Mouse (Mus musculus) hindbrain, embryonic 10.5 days (tissue): Measurements from ENCODE around the gene Ksr1. TPM values are rescaled to one million over a fixed set of nuclear protein-coding genes. Genes with fewer than 3 reads are reported as not detected.

ENCODE experiments used
- DNase-seq: peaks from one replicate; pipeline ENCODE4 v3.0.0-alpha.2; 2017; ENCODE audit warnings: low spot score
- H3K27ac ChIP-seq: fragments of 300-500 bp; sonication (generic); 2 replicates; pipeline ENCODE4 v1.5.1; 2016; ENCODE audit warnings: mild to moderate bottlenecking, moderate library complexity
- H3K27me3 ChIP-seq: fragments of 300-500 bp; sonication (generic); 2 replicates; pipeline ENCODE4 v1.6.1; 2016; ENCODE audit warnings: mild to moderate bottlenecking; ENCODE audit not compliant: poor library complexity, insufficient read depth, severe bottlenecking
- H3K36me3 ChIP-seq: fragments of 300-500 bp; sonication (generic); 2 replicates; pipeline ENCODE4 v1.6.1; 2016; ENCODE audit warnings: mild to moderate bottlenecking, moderate library complexity
- H3K4me1 ChIP-seq: fragments of 300-500 bp; sonication (generic); replicated peaks from 2 replicates; pipeline ENCODE4 v1.6.1; 2016; ENCODE audit warnings: mild to moderate bottlenecking
- H3K4me3 ChIP-seq: fragments of 300-500 bp; sonication (generic); 2 replicates; pipeline ENCODE4 v1.5.1; 2016; ENCODE audit warnings: mild to moderate bottlenecking, moderate library complexity
- H3K9me3 ChIP-seq: fragments of 300-500 bp; sonication (generic); 2 replicates; pipeline ENCODE4 v1.6.1; 2016; ENCODE audit warnings: mild to moderate bottlenecking, moderate library complexity
- WGBS: fragments of 180-500 bp; shearing (Covaris S2); methylation state at CpG from one replicate; pipeline ENCODE4 v1.1.7; 2016; 5-methylcytosine and 5-hydroxymethylcytosine counted together
- polyA plus RNA-seq: library from polyadenylated mRNA; unstranded; fragments of >200 nt; fragmentation: Nextera tagmentation; extraction: Ambion mirVana; gene quantifications from 2 replicates; pipeline ENCODE4 v1.2.1, GENCODE M21; 2016

Ksr1 gene
- polyA plus RNA-seq, 1 experiment from 2014 or later = 5.2 TPM

DNA sequence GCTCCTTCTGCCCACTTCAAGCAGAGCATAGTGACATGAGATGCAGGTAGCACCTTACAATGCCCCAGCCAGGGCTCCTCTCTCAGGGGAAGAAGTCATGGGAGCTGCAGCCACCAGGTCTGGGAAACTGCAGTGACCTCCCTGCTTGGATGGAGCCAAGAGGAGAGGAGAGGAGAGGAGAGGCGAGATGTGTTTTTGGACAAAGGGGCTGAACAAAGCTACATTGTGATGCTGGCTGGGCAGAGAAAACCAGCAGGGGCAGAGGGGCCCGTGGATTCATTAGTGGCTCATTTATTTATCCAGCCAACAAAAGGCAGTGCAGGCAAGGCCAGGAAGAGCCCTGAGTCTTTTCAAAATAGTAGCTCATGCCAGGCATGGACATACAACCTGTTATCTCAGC lies 50.5 kb downstream of the Ksr1 start:
- peak; percentile 56 for DNase-seq
- Histone ChIP-seq H3K4me1 (peaks cover 79% of the 10 kb centered on the region), H3K36me3 (no peaks in the 10 kb centered on the region), H3K4me3 (peak overlapping the region; percentile 11; the same call in 1 of the 2 replicates), H3K9me3 (no peaks in the 10 kb centered on the region), H3K27me3 (no peaks in the 10 kb centered on the region), H3K27ac (peak overlapping the region; percentile 87)
- 14% methylated on average over 2 of the region's 2 CpGs for WGBS

GRCm38 (mm10) chr11:79094727-79095126 lies 51.5 kb downstream of the Ksr1 start:
- no peaks in the 10 kb centered on the region for H3K27me3 ChIP-seq
- H3K36me3 ChIP-seq = no peaks in the 10 kb centered on the region
- H3K4me3 ChIP-seq = no peak overlapping the region
- peaks cover 75% of the 10 kb centered on the region for H3K4me1 ChIP-seq
- H3K9me3 ChIP-seq = no peaks in the 10 kb centered on the region
- 61% methylated on average over 5 of the region's 5 CpGs for WGBS
- no peak for DNase-seq
- H3K27ac ChIP-seq = peak overlapping the region; percentile 87

DNA sequence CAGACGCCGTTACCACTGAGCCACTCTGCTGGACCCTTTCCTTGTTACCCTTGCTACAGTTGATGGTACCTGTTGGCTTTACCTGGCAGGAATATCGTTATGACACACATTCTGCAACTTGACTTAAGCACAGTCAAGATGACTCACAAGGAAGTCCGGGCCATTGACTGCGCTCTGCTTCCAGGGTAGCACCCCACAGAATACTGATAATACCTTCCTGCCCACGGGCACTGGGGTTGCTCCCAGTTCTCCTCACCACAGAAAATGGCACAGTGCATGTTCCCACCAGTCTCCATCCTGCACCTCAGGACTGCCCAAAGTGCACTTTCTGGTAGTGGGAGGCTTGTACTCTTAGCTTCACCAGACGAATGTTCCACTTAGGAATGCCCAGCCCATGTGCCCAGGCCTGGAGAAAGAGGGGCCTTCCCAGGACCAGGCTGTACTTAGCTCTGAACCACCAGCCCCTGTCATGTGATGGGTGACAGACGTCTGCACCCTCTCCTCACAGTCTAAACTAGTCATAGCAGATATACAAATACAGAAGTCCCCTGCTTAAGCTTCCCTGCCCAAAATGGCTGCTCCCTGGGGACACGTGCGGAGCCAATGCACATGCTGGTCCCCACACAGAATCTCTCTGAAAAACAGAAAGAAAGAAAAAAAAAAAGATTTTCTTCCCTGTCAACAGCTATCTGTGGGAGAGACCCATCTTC lies 52.1 kb downstream of the Ksr1 start:
- Histone ChIP-seq H3K9me3 (no peaks in the 10 kb centered on the region), H3K4me1 (peaks cover 75% of the 10 kb centered on the region), H3K4me3 (no peak overlapping the region), H3K36me3 (no peaks in the 10 kb centered on the region), H3K27ac (peak overlapping the region; percentile 87), H3K27me3 (no peaks in the 10 kb centered on the region)
- WGBS = 87% methylated on average over 10 of the region's 10 CpGs
- no peak for DNase-seq

GRCm38 (mm10) chr11:79093386-79093906 lies 52.8 kb downstream of the Ksr1 start:
- Histone ChIP-seq H3K27me3 (no peaks in the 10 kb centered on the region), H3K9me3 (no peaks in the 10 kb centered on the region), H3K36me3 (no peaks in the 10 kb centered on the region), H3K4me1 (peaks cover 71% of the 10 kb centered on the region), H3K4me3 (no peak overlapping the region), H3K27ac (peak overlapping the region; percentile 87)
- WGBS = 65% methylated on average over 15 of the region's 15 CpGs
- DNase-seq = no peak

DNA sequence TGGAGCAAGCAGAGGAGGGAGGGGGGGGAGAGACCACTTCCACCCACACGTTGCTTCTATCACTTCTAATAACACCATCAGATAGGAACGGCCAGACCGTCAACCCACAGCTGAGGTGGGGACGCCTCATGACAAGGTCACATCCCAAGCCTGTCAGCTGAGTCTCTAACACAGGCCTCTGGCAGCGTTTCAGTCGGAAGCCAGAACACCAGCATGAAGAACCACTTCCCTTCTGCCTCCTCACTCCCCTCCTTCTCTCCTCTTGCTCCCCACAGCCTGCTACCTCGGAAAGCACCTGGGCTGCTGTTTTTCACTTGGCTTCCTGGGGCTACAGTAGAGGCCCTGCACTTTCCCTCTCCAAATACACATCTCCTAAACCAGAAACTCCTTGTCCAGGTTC lies 53.4 kb downstream of the Ksr1 start:
- WGBS = 74% methylated on average over 7 of the region's 7 CpGs
- Histone ChIP-seq H3K27me3 (no peaks in the 10 kb centered on the region), H3K9me3 (no peaks in the 10 kb centered on the region), H3K36me3 (no peaks in the 10 kb centered on the region), H3K4me3 (no peak overlapping the region), H3K4me1 (peaks cover 73% of the 10 kb centered on the region), H3K27ac (peak overlapping the region; percentile 87)
- no peak for DNase-seq

DNA sequence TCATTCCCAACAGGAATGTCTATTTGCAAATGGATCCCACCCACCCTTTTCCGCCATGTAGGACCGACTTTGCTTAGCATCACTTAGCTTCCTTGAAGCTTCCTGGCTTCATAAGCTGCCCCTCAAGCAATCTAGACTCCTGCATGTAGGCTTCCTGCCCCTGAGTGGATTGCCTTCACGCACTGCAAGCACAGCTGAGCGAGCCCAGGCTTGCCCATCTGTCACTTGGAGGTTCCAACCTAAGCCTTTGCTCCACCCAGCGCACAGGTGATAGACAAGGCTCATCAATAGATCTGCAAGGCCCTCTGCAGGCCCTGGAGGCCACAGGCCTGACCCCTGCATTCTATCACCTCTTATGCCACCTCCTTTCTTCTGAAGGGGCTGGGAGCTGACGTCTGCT lies 54.0 kb downstream of the Ksr1 start:
- Histone ChIP-seq H3K36me3 (no peaks in the 10 kb centered on the region), H3K4me1 (peaks cover 74% of the 10 kb centered on the region), H3K27ac (no peak overlapping the region), H3K4me3 (no peak overlapping the region), H3K27me3 (no peaks in the 10 kb centered on the region), H3K9me3 (no peaks in the 10 kb centered on the region)
- DNase-seq = no peak
- WGBS = 87% methylated on average over 6 of the region's 6 CpGs

GRCm38 (mm10) chr11:79089756-79090155 lies 56.5 kb downstream of the Ksr1 start:
- WGBS = 62% methylated on average over 1 of the region's 1 CpGs
- H3K4me1 ChIP-seq = peaks cover 62% of the 10 kb centered on the region
- H3K4me3 ChIP-seq = no peak overlapping the region
- H3K27me3 ChIP-seq = no peaks in the 10 kb centered on the region
- DNase-seq = no peak
- no peaks in the 10 kb centered on the region for H3K9me3 ChIP-seq
- no peaks in the 10 kb centered on the region; the same call in 1 of the 2 replicates for H3K36me3 ChIP-seq
- H3K27ac ChIP-seq = peak overlapping the region; percentile 50

DNA sequence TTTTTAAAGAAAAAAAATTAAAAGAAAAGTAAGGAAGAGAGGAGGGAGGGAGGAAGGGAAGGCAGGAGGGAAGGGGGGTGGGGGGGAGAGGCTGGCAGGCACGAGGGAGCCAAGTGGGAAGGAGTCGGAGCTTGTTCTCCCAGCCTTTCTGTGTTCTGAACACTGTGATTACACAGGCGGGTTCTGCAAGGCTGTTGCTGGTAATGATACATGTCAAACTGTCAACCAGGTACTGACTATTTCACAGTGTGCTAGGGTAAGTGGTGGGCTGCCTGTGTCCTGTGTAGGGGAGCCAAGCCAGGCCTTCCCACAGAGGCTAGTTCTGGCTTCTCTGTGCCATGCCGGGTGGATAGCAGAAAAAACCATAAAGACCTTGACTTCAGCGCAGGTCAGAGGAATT lies 57.2 kb downstream of the Ksr1 start:
- H3K9me3 ChIP-seq = no peaks in the 10 kb centered on the region
- WGBS = 61% methylated on average over 5 of the region's 5 CpGs

GRCm38 (mm10) chr11:79088325-79088724 lies 57.9 kb downstream of the Ksr1 start:
- no peak overlapping the region for H3K4me3 ChIP-seq
- no peaks in the 10 kb centered on the region; the same call in 1 of the 2 replicates for H3K36me3 ChIP-seq
- H3K27ac ChIP-seq = peak overlapping the region; percentile 54; the same call in 1 of the 2 replicates
- DNase-seq = no peak
- peaks cover 55% of the 10 kb centered on the region for H3K4me1 ChIP-seq
- H3K27me3 ChIP-seq = no peaks in the 10 kb centered on the region
- 84% methylated on average over 9 of the region's 9 CpGs for WGBS
- no peaks in the 10 kb centered on the region for H3K9me3 ChIP-seq

More for the DNA sequence above, 57.2 kb downstream of the Ksr1 start:
- Histone ChIP-seq H3K4me1 (peaks cover 58% of the 10 kb centered on the region), H3K36me3 (no peaks in the 10 kb centered on the region; the same call in 1 of the 2 replicates), H3K4me3 (no peak overlapping the region), H3K27ac (peak overlapping the region; percentile 47), H3K27me3 (no peaks in the 10 kb centered on the region)
- no peak for DNase-seq

- WGBS = 86% methylated on average over 4 of the region's 4 CpGs
- no peaks in the 10 kb centered on the region; the same call in 1 of the 2 replicates for H3K36me3 ChIP-seq
- peak overlapping the region; percentile 54; the same call in 1 of the 2 replicates for H3K27ac ChIP-seq
- H3K27me3 ChIP-seq = no peaks in the 10 kb centered on the region
- H3K4me3 ChIP-seq = no peak overlapping the region
- no peak for DNase-seq
- H3K4me1 ChIP-seq = peaks cover 54% of the 10 kb centered on the region
- H3K9me3 ChIP-seq = no peaks in the 10 kb centered on the region
These were observed 58.4 kb downstream of the Ksr1 start for GRCm38 (mm10) chr11:79087731-79088311.

DNA sequence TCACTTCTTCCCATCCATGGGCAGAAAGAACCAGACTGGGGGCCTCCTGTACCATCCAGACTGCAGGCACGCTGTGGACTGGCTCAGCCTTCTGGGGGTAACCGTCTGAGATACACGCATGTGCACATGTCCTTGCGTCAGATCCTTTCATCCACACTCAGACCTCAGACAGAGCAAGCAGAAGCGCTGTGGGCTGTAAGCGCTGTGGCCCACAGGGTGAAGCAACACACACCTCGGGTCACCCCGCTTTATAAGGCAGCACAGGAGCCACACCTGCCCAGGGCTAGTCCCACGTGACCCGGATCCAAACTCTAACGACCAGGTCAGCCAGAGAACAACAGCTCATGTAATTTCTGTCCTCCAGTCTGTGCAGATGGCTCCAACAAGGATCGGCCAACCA lies 59.4 kb downstream of the Ksr1 start:
- H3K27ac ChIP-seq = no peak overlapping the region
- DNase-seq = no peak
- no peaks in the 10 kb centered on the region; the same call in 1 of the 2 replicates for H3K36me3 ChIP-seq
- H3K9me3 ChIP-seq = no peaks in the 10 kb centered on the region
- WGBS = 88% methylated on average over 12 of the region's 12 CpGs
- no peaks in the 10 kb centered on the region for H3K27me3 ChIP-seq
- no peak overlapping the region for H3K4me3 ChIP-seq
- peaks cover 49% of the 10 kb centered on the region for H3K4me1 ChIP-seq

- Histone ChIP-seq H3K4me1 (peaks cover 59% of the 10 kb centered on the region), H3K27me3 (no peaks in the 10 kb centered on the region), H3K36me3 (no peaks in the 10 kb centered on the region; the same call in 1 of the 2 replicates), H3K4me3 (no peak overlapping the region), H3K9me3 (no peaks in the 10 kb centered on the region), H3K27ac (no peak overlapping the region)
- DNase-seq = no peak
- 80% methylated on average over 5 of the region's 5 CpGs for WGBS
These were observed 61.1 kb downstream of the Ksr1 start for GRCm38 (mm10) chr11:79085059-79085458.

GRCm38 (mm10) chr11:79083018-79083441 lies 63.2 kb downstream of the Ksr1 start:
- H3K27ac ChIP-seq = no peak overlapping the region
- H3K4me3 ChIP-seq = no peak overlapping the region
- H3K27me3 ChIP-seq = no peaks in the 10 kb centered on the region
- DNase-seq = no peak
- H3K36me3 ChIP-seq = no peaks in the 10 kb centered on the region; the same call in 1 of the 2 replicates
- no peaks in the 10 kb centered on the region for H3K9me3 ChIP-seq
- 77% methylated on average over 11 of the region's 11 CpGs for WGBS
- H3K4me1 ChIP-seq = peaks cover 44% of the 10 kb centered on the region
